Mouse (Mus musculus): ENCODE data around the gene Ptprq. TPM values are rescaled to one million over a fixed set of nuclear protein-coding genes. Genes with fewer than 3 reads are reported as not detected.

Ptprq gene
- polyA plus RNA-seq, 1 experiment from 2014 or later: not detected

- WGBS (ENCODE audit: missing documents): 95% methylated on average over 4 of the region's 4 CpGs
- Histone ChIP-seq H3K4me3 (ENCODE audit: inconsistent target) (no peak overlapping the region), H3K36me3 (ENCODE audit: inconsistent target) (no peaks in the 10 kb centered on the region), H3K79me2 (ENCODE audit: inconsistent target) (no peaks in the 10 kb centered on the region), H3K27ac (no peak overlapping the region)
Observed at GRCm38 (mm10) chr10:107568261-107568660, 151.6 kb downstream of the Ptprq start.

- H3K27ac ChIP-seq: no peak overlapping the region
- H3K79me2 ChIP-seq (ENCODE audit: inconsistent target): no peaks in the 10 kb centered on the region
- H3K4me3 ChIP-seq (ENCODE audit: inconsistent target): no peak overlapping the region
- WGBS (ENCODE audit: missing documents): 59% methylated on average over 13 of the region's 13 CpGs
- H3K36me3 ChIP-seq (ENCODE audit: inconsistent target): no peaks in the 10 kb centered on the region
Observed at GRCm38 (mm10) chr10:107562875-107563274, 157.0 kb downstream of the Ptprq start.

- H3K36me3 ChIP-seq (ENCODE audit: inconsistent target): no peaks in the 10 kb centered on the region
- no peak overlapping the region for H3K27ac ChIP-seq
- no peaks in the 10 kb centered on the region for H3K79me2 ChIP-seq (ENCODE audit: inconsistent target)
- no peak overlapping the region for H3K4me3 ChIP-seq (ENCODE audit: inconsistent target)
Observed at GRCm38 (mm10) chr10:107560881-107561280, 159.0 kb downstream of the Ptprq start.

- H3K36me3 ChIP-seq (ENCODE audit: inconsistent target): no peaks in the 10 kb centered on the region
- H3K79me2 ChIP-seq (ENCODE audit: inconsistent target): no peaks in the 10 kb centered on the region
- WGBS (ENCODE audit: missing documents): 78% methylated on average over 1 of the region's 1 CpGs
- H3K4me3 ChIP-seq (ENCODE audit: inconsistent target): no peak overlapping the region
- H3K27ac ChIP-seq: no peak overlapping the region
Observed at GRCm38 (mm10) chr10:107543026-107543425, 176.8 kb downstream of the Ptprq start.

- Histone ChIP-seq H3K79me2 (ENCODE audit: inconsistent target) (no peaks in the 10 kb centered on the region), H3K27ac (no peak overlapping the region), H3K4me3 (ENCODE audit: inconsistent target) (no peak overlapping the region), H3K36me3 (ENCODE audit: inconsistent target) (no peaks in the 10 kb centered on the region)
- WGBS (ENCODE audit: missing documents): 55% methylated on average over 1 of the region's 1 CpGs
Observed at GRCm38 (mm10) chr10:107528758-107529157, 191.1 kb downstream of the Ptprq start.

- no peak overlapping the region for H3K27ac ChIP-seq
- no peaks in the 10 kb centered on the region for H3K36me3 ChIP-seq (ENCODE audit: inconsistent target)
- H3K4me3 ChIP-seq (ENCODE audit: inconsistent target): no peak overlapping the region
- H3K79me2 ChIP-seq (ENCODE audit: inconsistent target): no peaks in the 10 kb centered on the region
- 72% methylated on average over 5 of the region's 5 CpGs for WGBS (ENCODE audit: missing documents)
Observed at GRCm38 (mm10) chr10:107519216-107519615, 200.6 kb downstream of the Ptprq start.

GRCm38 (mm10) chr10:107516641-107517040 lies 203.2 kb downstream of the Ptprq start:
- H3K36me3 ChIP-seq (ENCODE audit: inconsistent target): no peaks in the 10 kb centered on the region
- no peak overlapping the region for H3K4me3 ChIP-seq (ENCODE audit: inconsistent target)
- 89% methylated on average over 7 of the region's 7 CpGs for WGBS (ENCODE audit: missing documents)
- no peaks in the 10 kb centered on the region for H3K79me2 ChIP-seq (ENCODE audit: inconsistent target)
- H3K27ac ChIP-seq: no peak overlapping the region

- Histone ChIP-seq H3K79me2 (ENCODE audit: inconsistent target) (no peaks in the 10 kb centered on the region), H3K4me3 (ENCODE audit: inconsistent target) (no peak overlapping the region), H3K27ac (no peak overlapping the region), H3K36me3 (ENCODE audit: inconsistent target) (no peaks in the 10 kb centered on the region)
- 89% methylated on average over 7 of the region's 7 CpGs for WGBS (ENCODE audit: missing documents)
Observed at GRCm38 (mm10) chr10:107514735-107515134, 205.1 kb downstream of the Ptprq start.

- H3K79me2 ChIP-seq (ENCODE audit: inconsistent target): no peaks in the 10 kb centered on the region
- H3K4me3 ChIP-seq (ENCODE audit: inconsistent target): no peak overlapping the region
- H3K36me3 ChIP-seq (ENCODE audit: inconsistent target): no peaks in the 10 kb centered on the region
- no peak overlapping the region for H3K27ac ChIP-seq
- WGBS (ENCODE audit: missing documents): 84% methylated on average over 2 of the region's 2 CpGs
Observed at GRCm38 (mm10) chr10:107506397-107506796, 213.5 kb downstream of the Ptprq start.

- H3K27ac ChIP-seq: no peak overlapping the region
- WGBS (ENCODE audit: missing documents): 76% methylated on average over 4 of the region's 4 CpGs
- H3K36me3 ChIP-seq (ENCODE audit: inconsistent target): no peaks in the 10 kb centered on the region
- H3K4me3 ChIP-seq (ENCODE audit: inconsistent target): no peak overlapping the region
- no peaks in the 10 kb centered on the region for H3K79me2 ChIP-seq (ENCODE audit: inconsistent target)
Observed at GRCm38 (mm10) chr10:107503430-107503829, 216.4 kb downstream of the Ptprq start.

GRCm38 (mm10) chr10:107502193-107502592 lies 217.7 kb downstream of the Ptprq start:
- Histone ChIP-seq H3K27ac (no peak overlapping the region), H3K79me2 (ENCODE audit: inconsistent target) (no peaks in the 10 kb centered on the region), H3K4me3 (ENCODE audit: inconsistent target) (no peak overlapping the region), H3K36me3 (ENCODE audit: inconsistent target) (no peaks in the 10 kb centered on the region)
- WGBS (ENCODE audit: missing documents): 94% methylated on average over 7 of the region's 7 CpGs

- Histone ChIP-seq H3K36me3 (ENCODE audit: inconsistent target) (no peaks in the 10 kb centered on the region), H3K4me3 (ENCODE audit: inconsistent target) (no peak overlapping the region), H3K27ac (no peak overlapping the region), H3K79me2 (ENCODE audit: inconsistent target) (no peaks in the 10 kb centered on the region)
- 88% methylated on average over 7 of the region's 7 CpGs for WGBS (ENCODE audit: missing documents)
Observed at GRCm38 (mm10) chr10:107499656-107500055, 220.2 kb downstream of the Ptprq start.

GRCm38 (mm10) chr10:107496402-107496801 lies 223.4 kb downstream of the Ptprq start:
- Histone ChIP-seq H3K79me2 (ENCODE audit: inconsistent target) (no peaks in the 10 kb centered on the region), H3K4me3 (ENCODE audit: inconsistent target) (no peak overlapping the region), H3K27ac (no peak overlapping the region), H3K36me3 (ENCODE audit: inconsistent target) (no peaks in the 10 kb centered on the region)
- 22% methylated on average over 1 of the region's 1 CpGs for WGBS (ENCODE audit: missing documents)

- Histone ChIP-seq H3K4me3 (ENCODE audit: inconsistent target) (no peak within 1 kb of the TSS), H3K79me2 (ENCODE audit: inconsistent target) (no peaks in the 10 kb centered on the region), H3K36me3 (ENCODE audit: inconsistent target) (no peaks in the 10 kb centered on the region), H3K27ac (no peak within 1 kb of the TSS)
- WGBS (ENCODE audit: missing documents): 86% methylated on average over 6 of the region's 6 CpGs
Observed at GRCm38 (mm10) chr10:107494568-107494967, 225.3 kb downstream of the Ptprq start, which contains the start of gene Myf6. TSS of gene Myf6 (minus strand) at chr10:107494737.

GRCm38 (mm10) chr10:107493580-107494474 lies 226.0 kb downstream of the Ptprq start:
- Histone ChIP-seq H3K27ac (no peak overlapping the region), H3K36me3 (ENCODE audit: inconsistent target) (no peaks in the 10 kb centered on the region), H3K4me3 (ENCODE audit: inconsistent target) (no peak overlapping the region), H3K79me2 (ENCODE audit: inconsistent target) (no peaks in the 10 kb centered on the region)
- WGBS (ENCODE audit: missing documents): 59% methylated on average over 19 of the region's 20 CpGs

All from macrophage (primary cell).